Mouse (Mus musculus) gastrocnemius, postnatal 14 days (tissue): ENCODE measurements at regions not wholly inside any gene's neighbourhood (a gene's known extent, or its start where the extent isn't known, plus 50 kb on each side); places are given as distances from the start of the nearest gene placed in this dataset.

Source experiments
- DNase-seq: peaks from one replicate; pipeline ENCODE4 v3.0.0; 2021; ENCODE audit warnings: mixed read lengths
- intact Hi-C: fragments of 180-260 bp; cut with DNase I; formaldehyde crosslinking; loops from one replicate; pipeline ENCODE4 v1.15.1; 2025; ENCODE audit warnings: low total_unique reads

DNA sequence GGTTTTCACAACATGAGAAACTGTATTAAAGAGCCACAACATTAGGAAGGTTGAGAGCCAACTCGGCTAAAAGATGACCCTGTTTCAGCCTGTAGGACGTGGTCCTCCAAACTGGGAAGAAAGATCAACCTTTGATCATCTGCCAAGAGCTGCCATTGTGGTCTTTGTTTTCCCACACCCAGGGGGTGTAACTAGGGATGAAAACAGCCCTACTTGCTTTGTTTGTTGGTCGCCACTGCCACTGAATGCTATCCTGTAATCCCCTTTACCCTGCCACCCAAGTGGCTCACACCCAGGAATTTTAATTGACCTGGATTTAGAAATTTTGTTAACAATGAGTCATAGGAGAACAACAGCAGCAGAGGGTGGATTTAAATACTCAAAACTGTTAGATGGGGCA, 414.2 kb downstream of the Bcor start:
- no peak for DNase-seq
- intact Hi-C loops: no loop called here

GRCm38 (mm10) chrX:11747386-11748121, 412.6 kb downstream of the Bcor start:
- intact Hi-C loops: no loop called here

GRCm38 (mm10) chrX:11748278-11748677, 411.9 kb downstream of the Bcor start:
- intact Hi-C loops: no loop called here
- DNase-seq: peak; percentile 75

More at GRCm38 (mm10) chrX:11747386-11748121, 412.6 kb downstream of the Bcor start:
- no peak for DNase-seq

GRCm38 (mm10) chrX:11752513-11752912, 407.6 kb downstream of the Bcor start:
- no peak for DNase-seq
- intact Hi-C loops: no loop called here

DNA sequence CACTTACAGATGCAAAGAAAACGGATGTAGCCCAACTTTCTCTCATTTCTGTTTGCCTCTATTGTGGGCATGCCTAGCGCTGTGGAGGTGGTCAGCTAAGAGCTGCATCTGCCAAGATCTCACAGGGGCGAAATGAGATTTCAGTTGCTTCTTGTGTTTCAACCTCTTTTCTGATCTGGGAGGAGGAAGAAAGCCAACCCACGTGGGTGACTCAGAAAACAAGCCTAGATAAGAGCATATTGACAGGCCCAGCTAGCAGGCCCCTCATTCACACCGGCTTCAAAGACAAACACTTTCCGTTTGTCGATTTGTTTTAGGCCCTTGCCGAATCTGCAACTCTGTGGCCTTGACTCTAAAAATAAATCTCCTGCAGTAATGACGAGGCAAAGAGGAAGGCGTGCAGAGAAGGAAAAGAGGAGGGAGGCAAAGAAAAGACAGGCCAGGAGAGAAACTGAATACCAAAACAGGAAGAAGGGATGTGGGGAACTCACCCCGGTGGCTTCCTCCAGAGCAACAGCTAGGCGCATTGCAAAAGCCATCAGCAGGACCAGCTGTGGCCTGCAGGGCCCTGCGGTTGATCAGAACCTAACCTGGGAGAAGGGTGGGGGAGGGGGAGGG, 407.1 kb downstream of the Bcor start:
- no peak for DNase-seq
- intact Hi-C loops: no loop called here

GRCm38 (mm10) chrX:11755046-11755445, 405.1 kb downstream of the Bcor start:
- no peak for DNase-seq
- intact Hi-C loops: no loop called here

DNA sequence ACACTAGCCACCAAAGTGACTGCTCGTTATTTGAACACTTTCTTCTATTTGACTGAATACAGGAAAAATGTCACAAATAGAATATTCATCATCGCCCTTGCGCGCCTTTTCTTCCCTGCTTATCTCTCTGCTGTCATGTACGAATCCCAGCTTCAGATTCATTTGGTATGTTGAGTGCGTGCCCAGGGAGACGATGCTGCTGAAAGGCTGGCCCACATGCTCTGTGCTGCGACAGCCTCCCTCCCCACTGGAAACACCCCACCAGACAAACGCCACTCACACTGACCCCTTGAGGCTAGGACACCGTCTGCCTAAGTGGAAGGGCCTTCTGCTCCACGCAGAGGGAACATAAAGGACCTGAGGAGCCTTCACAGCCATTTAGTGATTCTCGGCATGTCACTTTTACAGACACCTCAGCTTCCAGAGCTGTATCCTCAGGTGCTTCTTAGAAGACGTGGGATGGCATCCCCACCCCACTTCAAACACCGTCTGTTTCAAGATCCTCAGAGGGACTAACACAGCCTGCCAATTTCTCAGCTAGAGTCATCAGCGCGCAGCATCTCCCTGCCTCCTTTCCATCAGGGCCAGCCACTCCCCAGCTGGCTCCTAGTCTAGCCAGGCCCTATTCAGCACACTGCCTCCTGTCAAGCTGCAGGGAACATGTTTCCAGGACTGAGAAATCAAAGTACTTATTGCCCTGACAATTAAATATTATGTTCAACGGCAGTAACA, 396.6 kb downstream of the Bcor start:
- intact Hi-C loops: no loop called here
- DNase-seq: no peak

- no peak for DNase-seq
- intact Hi-C loops: no loop called here
Observed at GRCm38 (mm10) chrX:11776236-11776899, 383.8 kb downstream of the Bcor start.

DNA sequence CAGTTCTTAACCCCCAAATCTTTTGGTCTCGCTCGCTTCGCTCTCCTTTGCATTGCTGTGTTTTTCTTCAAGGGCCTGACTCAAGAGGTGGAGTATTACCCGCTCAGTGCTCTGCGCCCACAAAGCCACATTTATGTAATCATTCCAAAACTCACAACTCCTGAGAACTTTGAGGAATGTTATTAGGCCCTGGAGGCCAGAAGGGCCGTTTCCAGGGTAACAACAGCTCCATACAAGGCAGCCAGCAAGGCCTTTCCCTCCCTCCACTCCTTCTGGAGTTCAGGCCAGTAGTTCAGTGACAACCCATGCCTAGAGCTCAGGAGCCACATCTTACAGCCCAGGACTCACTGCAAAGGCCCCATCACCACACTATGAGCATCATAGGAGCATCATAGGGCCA, 365.1 kb downstream of the Bcor start:
- no peak for DNase-seq

GRCm38 (mm10) chrX:11797870-11798269, 362.3 kb downstream of the Bcor start:
- DNase-seq: no peak
- intact Hi-C loops: no loop called here

More for the DNA sequence above, 365.1 kb downstream of the Bcor start:
- intact Hi-C loops: no loop called here

- intact Hi-C loops: no loop called here
- no peak for DNase-seq
Observed at GRCm38 (mm10) chrX:11798326-11798725, 361.8 kb downstream of the Bcor start.

- DNase-seq: peak; percentile 40
- intact Hi-C loops: no loop called here
Observed at GRCm38 (mm10) chrX:11800400-11800941, 359.7 kb downstream of the Bcor start.

- DNase-seq: no peak
- intact Hi-C loops: no loop called here
Observed at GRCm38 (mm10) chrX:11801208-11801607, 358.9 kb downstream of the Bcor start.

DNA sequence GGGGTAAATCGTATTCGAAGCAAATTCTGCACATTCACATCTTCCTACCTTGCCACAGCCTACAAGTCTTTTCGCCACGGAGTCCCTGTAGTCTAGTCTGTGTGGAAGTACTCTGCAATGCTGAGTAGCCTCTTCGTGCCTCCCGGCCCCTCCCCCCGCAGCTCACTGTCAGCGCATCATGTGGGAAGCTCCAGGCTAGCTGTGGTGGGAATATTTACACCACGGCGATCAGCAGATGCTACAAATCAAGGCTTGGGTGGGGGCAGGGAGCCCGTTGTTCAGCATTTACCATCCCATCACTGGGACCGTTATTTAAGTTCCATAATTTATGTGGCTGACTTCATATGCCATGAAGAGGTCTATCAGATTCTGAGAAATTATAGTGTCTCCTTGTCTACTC, 358.5 kb downstream of the Bcor start:
- no peak for DNase-seq
- intact Hi-C loops: no loop called here

GRCm38 (mm10) chrX:11802074-11802899, 357.9 kb downstream of the Bcor start:
- peak; percentile 34 for DNase-seq
- intact Hi-C loops: no loop called here

DNA sequence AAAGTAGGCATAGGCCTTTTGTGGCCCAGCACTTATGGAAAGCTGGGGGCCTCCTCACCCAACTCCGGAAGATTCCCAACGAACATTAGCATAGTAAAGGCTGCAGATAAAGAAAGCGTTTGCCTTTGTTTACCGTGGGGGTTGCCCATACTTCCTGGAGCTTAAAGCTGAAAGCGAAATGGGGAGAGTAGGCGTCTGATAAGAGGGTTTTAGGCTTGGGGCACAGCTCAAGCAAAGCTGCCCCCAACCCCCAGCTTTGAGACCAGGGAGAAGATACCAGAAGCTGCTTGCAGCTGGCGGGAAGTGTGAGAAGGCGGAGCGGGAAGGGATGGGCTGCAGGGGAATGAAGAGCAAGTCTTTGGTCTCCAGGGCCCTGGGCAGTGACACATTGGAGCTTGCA, 356.9 kb downstream of the Bcor start:
- no peak for DNase-seq
- intact Hi-C loops: no loop called here

GRCm38 (mm10) chrX:11806896-11807252, 353.3 kb downstream of the Bcor start:
- DNase-seq: no peak
- intact Hi-C loops: no loop called here

GRCm38 (mm10) chrX:11807253-11807882, 352.8 kb downstream of the Bcor start:
- peak; percentile 27 for DNase-seq
- intact Hi-C loops: no loop called here

GRCm38 (mm10) chrX:11807883-11808262, 352.3 kb downstream of the Bcor start:
- DNase-seq: no peak
- intact Hi-C loops: no loop called here
